Mouse (Mus musculus): ENCODE results near the gene Gata3. TPM values are rescaled to one million over a fixed set of nuclear protein-coding genes. Genes with fewer than 3 reads are reported as not detected.

Gene Gata3
- total and polyA plus RNA-seq, 2 experiments, result 0.33 TPM; not detected in 1

GRCm38 (mm10) chr2:9890251-9890650 is 417 bp upstream of the Gata3 start:
- WGBS, result 23% methylated on average over 8 of the region's 8 CpGs
- TF ChIP-seq POLR2A (IDR thresholded peaks at IDR 0.05; ENCODE audit: extremely low read depth, insufficient read depth, low read length) (no peak), CTCF (IDR thresholded peaks at IDR 0.05; ENCODE audit: low read depth, low read length) (no peak)
- Histone ChIP-seq H3K27me3 (ENCODE audit: control insufficient read depth, insufficient read depth, low read length) (peaks cover 9% of the 10 kb centered on the region; the same call in 1 of the 2 replicates), H3K36me3 (ENCODE audit: control insufficient read depth, insufficient read depth, low read length) (no peaks in the 10 kb centered on the region), H3K27ac (replicated peaks; ENCODE audit: insufficient read depth, low read depth, low read length) (no peak overlapping the region), H3K4me1 (ENCODE audit: control insufficient read depth, insufficient read depth, low read length) (no peaks in the 10 kb centered on the region), H3K79me2 (ENCODE audit: control insufficient read depth, insufficient read depth, low read length) (no peaks in the 10 kb centered on the region), H3K4me3 (ENCODE audit: insufficient read depth, low read depth, low read length) (no peak overlapping the region), H3K9ac (ENCODE audit: low read depth, low read length) (no peak overlapping the region)
- DNase-seq (ENCODE audit: extremely low read depth, low read depth, low spot score), result no peak

GRCm38 (mm10) chr2:9888913-9889650 is 752 bp downstream of the Gata3 start, which contains the start of gene 9230102O04Rik:
TSS of gene 9230102O04Rik (minus strand) at chr2:9889540.
- Histone ChIP-seq H3K4me1 (ENCODE audit: control insufficient read depth, insufficient read depth, low read length) (no peaks in the 10 kb centered on the region), H3K27ac (replicated peaks; ENCODE audit: insufficient read depth, low read depth, low read length) (no peak within 1 kb of the TSS), H3K36me3 (ENCODE audit: control insufficient read depth, insufficient read depth, low read length) (no peaks in the 10 kb centered on the region), H3K4me3 (ENCODE audit: insufficient read depth, low read depth, low read length) (no peak within 1 kb of the TSS), H3K9ac (ENCODE audit: low read depth, low read length) (no peak within 1 kb of the TSS), H3K79me2 (ENCODE audit: control insufficient read depth, insufficient read depth, low read length) (no peaks in the 10 kb centered on the region), H3K27me3 (ENCODE audit: control insufficient read depth, insufficient read depth, low read length) (peaks cover 10% of the 10 kb centered on the region; the same call in 1 of the 2 replicates)
- DNase-seq (ENCODE audit: extremely low read depth, low read depth, low spot score), result peak; percentile 19
- 1% methylated on average over 30 of the region's 30 CpGs for WGBS
- TF ChIP-seq CTCF (IDR thresholded peaks at IDR 0.05; ENCODE audit: low read depth, low read length) (peak; percentile 57), POLR2A (IDR thresholded peaks at IDR 0.05; ENCODE audit: extremely low read depth, insufficient read depth, low read length) (no peak)

DNA sequence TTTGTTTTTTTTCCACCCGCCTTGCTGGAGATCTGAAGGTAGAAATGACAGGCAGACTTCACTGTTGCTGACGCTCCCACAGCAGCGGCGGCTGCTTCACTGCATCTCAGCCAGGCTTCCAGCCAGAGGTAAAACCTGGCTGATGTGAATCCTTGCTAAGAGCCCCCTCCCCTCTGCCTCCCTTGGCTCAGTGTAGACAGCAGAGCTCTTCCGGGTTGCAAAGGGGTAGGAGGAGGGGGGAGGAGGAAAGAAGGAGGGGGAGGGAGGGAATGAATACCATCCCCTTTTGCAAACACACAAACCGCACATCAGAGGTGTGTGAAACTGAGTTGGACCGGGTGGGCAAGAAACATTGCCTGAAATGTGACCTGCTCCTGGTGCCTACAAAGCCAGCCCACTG is 2.2 kb downstream of the Gata3 start:
- no peak overlapping the region for H3K4me3 ChIP-seq (ENCODE audit: insufficient read depth, low read depth, low read length)
- TF ChIP-seq POLR2A (IDR thresholded peaks at IDR 0.05; ENCODE audit: extremely low read depth, insufficient read depth, low read length) (no peak), CTCF (IDR thresholded peaks at IDR 0.05; ENCODE audit: low read depth, low read length) (no peak)
- no peaks in the 10 kb centered on the region for H3K4me1 ChIP-seq (ENCODE audit: control insufficient read depth, insufficient read depth, low read length)

DNA sequence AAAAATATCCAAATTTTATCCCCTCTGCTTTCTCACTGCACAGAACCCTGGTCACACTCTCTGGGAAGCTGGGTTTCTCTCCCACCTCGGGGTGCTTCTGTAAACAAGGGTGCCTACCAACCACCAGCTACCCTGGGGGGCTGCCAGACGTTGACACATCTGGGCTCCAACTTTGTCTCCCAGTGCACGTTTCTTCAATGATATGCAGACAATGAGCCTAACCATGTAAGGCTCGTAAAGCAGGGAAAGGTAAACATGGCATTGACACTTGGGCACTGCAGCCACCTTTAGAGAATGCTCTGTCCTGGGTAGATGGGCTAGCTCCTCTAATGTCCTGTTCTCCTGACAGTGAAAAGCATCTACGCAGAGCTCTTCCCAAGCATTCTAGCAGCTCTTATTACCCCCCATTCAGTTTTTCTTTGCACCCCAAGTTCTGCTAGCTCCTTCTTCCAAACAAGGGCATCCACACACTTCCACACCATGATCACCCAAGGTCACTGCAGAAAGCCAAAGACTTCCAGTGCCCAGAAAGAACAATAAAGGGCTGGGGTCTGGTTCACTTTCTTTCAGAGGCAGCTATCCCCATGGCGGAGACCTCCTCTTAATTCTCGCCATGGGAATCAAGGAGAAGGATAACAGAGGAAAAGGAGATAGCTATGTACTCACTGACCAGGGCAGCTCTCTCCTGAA is 2.8 kb downstream of the Gata3 start:
- TF ChIP-seq POLR2A (IDR thresholded peaks at IDR 0.05; ENCODE audit: extremely low read depth, insufficient read depth, low read length), result no peak
- TF ChIP-seq CTCF (IDR thresholded peaks at IDR 0.05; ENCODE audit: low read depth, low read length), result no peak
- H3K4me1 ChIP-seq (ENCODE audit: control insufficient read depth, insufficient read depth, low read length), result no peaks in the 10 kb centered on the region
- H3K4me3 ChIP-seq (ENCODE audit: insufficient read depth, low read depth, low read length), result no peak overlapping the region
- no peak overlapping the region for H3K9ac ChIP-seq (ENCODE audit: low read depth, low read length)
- peaks cover 17% of the 10 kb centered on the region; the same call in 1 of the 2 replicates for H3K27me3 ChIP-seq (ENCODE audit: control insufficient read depth, insufficient read depth, low read length)
- H3K36me3 ChIP-seq (ENCODE audit: control insufficient read depth, insufficient read depth, low read length), result no peaks in the 10 kb centered on the region
- no peak for DNase-seq (ENCODE audit: extremely low read depth, low read depth, low spot score)
- H3K27ac ChIP-seq (replicated peaks; ENCODE audit: insufficient read depth, low read depth, low read length), result no peak overlapping the region
- 32% methylated on average over 7 of the region's 7 CpGs for WGBS
- H3K79me2 ChIP-seq (ENCODE audit: control insufficient read depth, insufficient read depth, low read length), result no peaks in the 10 kb centered on the region

More for the DNA sequence above, 2.2 kb downstream of the Gata3 start:
- Histone ChIP-seq H3K9ac (ENCODE audit: low read depth, low read length) (no peak overlapping the region), H3K79me2 (ENCODE audit: control insufficient read depth, insufficient read depth, low read length) (no peaks in the 10 kb centered on the region), H3K27me3 (ENCODE audit: control insufficient read depth, insufficient read depth, low read length) (peaks cover 16% of the 10 kb centered on the region; the same call in 1 of the 2 replicates), H3K36me3 (ENCODE audit: control insufficient read depth, insufficient read depth, low read length) (no peaks in the 10 kb centered on the region), H3K27ac (replicated peaks; ENCODE audit: insufficient read depth, low read depth, low read length) (no peak overlapping the region)
- no peak for DNase-seq (ENCODE audit: extremely low read depth, low read depth, low spot score)
- 13% methylated on average over 7 of the region's 7 CpGs for WGBS

DNA sequence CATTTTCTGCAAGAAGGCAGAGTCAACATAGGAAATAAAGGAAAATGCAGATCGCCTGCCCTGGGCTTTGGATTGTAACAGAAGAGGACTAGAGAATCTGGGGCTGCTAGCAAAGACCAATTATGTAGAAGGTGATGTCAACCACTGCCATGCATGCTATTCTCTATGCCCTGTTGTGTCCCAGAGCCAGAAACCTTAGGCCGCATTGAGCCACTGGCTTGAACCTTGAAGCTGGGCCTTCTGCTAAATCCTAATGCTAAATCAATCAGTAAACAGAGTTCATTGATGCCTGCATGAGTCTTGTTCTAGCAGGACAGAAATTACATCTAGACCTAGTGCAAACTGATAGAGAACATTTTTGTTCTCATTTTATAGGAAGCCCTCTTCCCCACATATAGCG is 3.8 kb downstream of the Gata3 start:
- Histone ChIP-seq H3K27ac (replicated peaks; ENCODE audit: insufficient read depth, low read depth, low read length) (no peak overlapping the region), H3K27me3 (ENCODE audit: control insufficient read depth, insufficient read depth, low read length) (peaks cover 26% of the 10 kb centered on the region), H3K9ac (ENCODE audit: low read depth, low read length) (no peak overlapping the region), H3K36me3 (ENCODE audit: control insufficient read depth, insufficient read depth, low read length) (no peaks in the 10 kb centered on the region), H3K79me2 (ENCODE audit: control insufficient read depth, insufficient read depth, low read length) (no peaks in the 10 kb centered on the region), H3K4me3 (ENCODE audit: insufficient read depth, low read depth, low read length) (no peak overlapping the region), H3K4me1 (ENCODE audit: control insufficient read depth, insufficient read depth, low read length) (no peaks in the 10 kb centered on the region)
- 73% methylated on average over 3 of the region's 3 CpGs for WGBS
- TF ChIP-seq POLR2A (IDR thresholded peaks at IDR 0.05; ENCODE audit: extremely low read depth, insufficient read depth, low read length) (no peak), CTCF (IDR thresholded peaks at IDR 0.05; ENCODE audit: low read depth, low read length) (no peak)
- no peak for DNase-seq (ENCODE audit: extremely low read depth, low read depth, low spot score)
